Mouse (Mus musculus): ENCODE measurements around the gene Hapln3.

Gene Hapln3

GRCm38 (mm10) chr7:79079212-79079611 lies 51.6 kb downstream of the Hapln3 start:
- DNase-seq (ENCODE audit: extremely low spot score, low read depth, low spot score): no peak

GRCm38 (mm10) chr7:79068231-79068630 lies 62.6 kb downstream of the Hapln3 start:
- no peak for DNase-seq (ENCODE audit: extremely low spot score, low read depth, low spot score)

GRCm38 (mm10) chr7:79067466-79067865 lies 63.4 kb downstream of the Hapln3 start:
- DNase-seq (ENCODE audit: extremely low spot score, low read depth, low spot score): no peak
